Mouse (Mus musculus): ENCODE measurements around the gene Casp6. TPM values are rescaled to one million over a fixed set of nuclear protein-coding genes. Genes with fewer than 3 reads are reported as not detected.

Gene Casp6
- polyA plus RNA-seq, 1 experiment, result 21.0 TPM

- no peak for TF ChIP-seq GATA1 (IDR thresholded peaks at IDR 0.05; ENCODE audit: low read length)
Measured at GRCm38 (mm10) chr3:129903866-129904265, 2.6 kb downstream of the Casp6 start.

- no peak for TF ChIP-seq GATA1 (IDR thresholded peaks at IDR 0.05; ENCODE audit: low read length)
Measured at GRCm38 (mm10) chr3:129904381-129905132, 3.3 kb downstream of the Casp6 start.

- no peak for TF ChIP-seq GATA1 (IDR thresholded peaks at IDR 0.05; ENCODE audit: low read length)
Measured at GRCm38 (mm10) chr3:129912025-129912424, 10.8 kb downstream of the Casp6 start.

- TF ChIP-seq GATA1 (IDR thresholded peaks at IDR 0.05; ENCODE audit: low read length), result no peak
Measured at GRCm38 (mm10) chr3:129913241-129913640, 12.0 kb downstream of the Casp6 start.

GRCm38 (mm10) chr3:129917424-129917823 lies 16.2 kb downstream of the Casp6 start:
- no peak for TF ChIP-seq GATA1 (IDR thresholded peaks at IDR 0.05; ENCODE audit: low read length)

GRCm38 (mm10) chr3:129918434-129918833 lies 17.2 kb downstream of the Casp6 start:
- TF ChIP-seq GATA1 (IDR thresholded peaks at IDR 0.05; ENCODE audit: low read length), result no peak

- no peak for TF ChIP-seq GATA1 (IDR thresholded peaks at IDR 0.05; ENCODE audit: low read length)
Measured at GRCm38 (mm10) chr3:129923581-129923980, 22.4 kb downstream of the Casp6 start.

- no peak for TF ChIP-seq GATA1 (IDR thresholded peaks at IDR 0.05; ENCODE audit: low read length)
Measured at GRCm38 (mm10) chr3:129925861-129926260, 24.6 kb downstream of the Casp6 start.

GRCm38 (mm10) chr3:129930213-129930778 lies 29.1 kb downstream of the Casp6 start:
- no peak for TF ChIP-seq GATA1 (IDR thresholded peaks at IDR 0.05; ENCODE audit: low read length)

GRCm38 (mm10) chr3:129932443-129932842 lies 31.2 kb downstream of the Casp6 start:
- no peak for TF ChIP-seq GATA1 (IDR thresholded peaks at IDR 0.05; ENCODE audit: low read length)

GRCm38 (mm10) chr3:129936561-129936960 lies 35.3 kb downstream of the Casp6 start:
- no peak for TF ChIP-seq GATA1 (IDR thresholded peaks at IDR 0.05; ENCODE audit: low read length)

- no peak for TF ChIP-seq GATA1 (IDR thresholded peaks at IDR 0.05; ENCODE audit: low read length)
Measured at GRCm38 (mm10) chr3:129937848-129938247, 36.6 kb downstream of the Casp6 start.

GRCm38 (mm10) chr3:129939058-129939457 lies 37.8 kb downstream of the Casp6 start:
- no peak for TF ChIP-seq GATA1 (IDR thresholded peaks at IDR 0.05; ENCODE audit: low read length)

- TF ChIP-seq GATA1 (IDR thresholded peaks at IDR 0.05; ENCODE audit: low read length), result no peak
Measured at GRCm38 (mm10) chr3:129940780-129941179, 39.6 kb downstream of the Casp6 start.

GRCm38 (mm10) chr3:129941291-129941690 lies 40.1 kb downstream of the Casp6 start:
- TF ChIP-seq GATA1 (IDR thresholded peaks at IDR 0.05; ENCODE audit: low read length), result no peak

- no peak for TF ChIP-seq GATA1 (IDR thresholded peaks at IDR 0.05; ENCODE audit: low read length)
Measured at GRCm38 (mm10) chr3:129943813-129944212, 42.6 kb downstream of the Casp6 start.
